Mouse (Mus musculus) neural tube, embryonic 14.5 days (tissue): Measurements from ENCODE around the gene Slc35b4. TPM values are rescaled to one million over a fixed set of nuclear protein-coding genes. Genes with fewer than 3 reads are reported as not detected.

Experiments used
- ATAC-seq: fragments of 200-750 bp; cut with Nextera tagmentation; 2 replicates; pipeline ENCODE4 v1.8.0; 2017; ENCODE audit warnings: low read depth, mild to moderate bottlenecking, moderate TSS enrichment, moderate library complexity
- H3K27ac ChIP-seq: fragments of 300-500 bp; sonication (generic); 2 replicates; pipeline ENCODE4 v1.5.1; 2014; ENCODE audit warnings: low read depth, mild to moderate bottlenecking, control low read depth, low read length, moderate library complexity, mixed read lengths
- H3K27me3 ChIP-seq: fragments of 300-500 bp; sonication (generic); 2 replicates; pipeline ENCODE4 v1.6.1; 2014; ENCODE audit warnings: low read length; ENCODE audit not compliant: control insufficient read depth, insufficient read depth
- H3K36me3 ChIP-seq: fragments of 300-500 bp; sonication (generic); 2 replicates; pipeline ENCODE4 v1.6.1; 2014; ENCODE audit warnings: low read length, mixed read lengths; ENCODE audit not compliant: control insufficient read depth, insufficient read depth
- H3K4me1 ChIP-seq: fragments of 300-500 bp; sonication (generic); 2 replicates; pipeline ENCODE4 v1.6.1; 2014; ENCODE audit warnings: low read length; ENCODE audit not compliant: control insufficient read depth, insufficient read depth
- H3K4me2 ChIP-seq: fragments of 300-500 bp; sonication (generic); 2 replicates; pipeline ENCODE4 v1.6.1; 2014; ENCODE audit warnings: mild to moderate bottlenecking, low read depth, low read length, control low read depth
- H3K4me3 ChIP-seq: fragments of 300-500 bp; sonication (generic); 2 replicates; pipeline ENCODE4 v1.5.1; 2014; ENCODE audit warnings: low read depth, low read length, control low read depth, mixed read lengths
- H3K9ac ChIP-seq: fragments of 300-500 bp; sonication (generic); replicated peaks from 2 replicates; pipeline ENCODE4 v1.6.1; 2014; ENCODE audit warnings: low read depth, mild to moderate bottlenecking, control low read depth, low read length, mixed read lengths
- H3K9me3 ChIP-seq: fragments of 300-500 bp; sonication (generic); 2 replicates; pipeline ENCODE4 v1.6.1; 2016; ENCODE audit warnings: low read length; ENCODE audit not compliant: control insufficient read depth
- WGBS: fragments of 180-500 bp; shearing (Covaris S2); extraction: QIAGEN DNeasy Blood & Tissue Kit; methylation state at CpG from one replicate; pipeline ENCODE4 v1.1.7; 2014; 5-methylcytosine and 5-hydroxymethylcytosine counted together
- polyA plus RNA-seq: library from polyadenylated mRNA; unstranded; fragments of >200 nt; fragmentation: Nextera tagmentation; extraction: Ambion mirVana; gene quantifications from 2 replicates; pipeline ENCODE4 v1.2.1, GENCODE M21; 2014

Slc35b4 gene
- polyA plus RNA-seq, 1 experiment from 2014 or later: 45.7 TPM

GRCm38 (mm10) chr6:34159998-34160815, 16.7 kb downstream of the Slc35b4 start:
- ATAC-seq: no peak
- no peaks in the 10 kb centered on the region for H3K9me3 ChIP-seq
- 90% methylated on average over 23 of the region's 23 CpGs for WGBS
- peaks cover 30% of the 10 kb centered on the region for H3K36me3 ChIP-seq
- no peak overlapping the region for H3K27ac ChIP-seq
- H3K27me3 ChIP-seq: no peaks in the 10 kb centered on the region
- H3K4me2 ChIP-seq: no peak overlapping the region
- no peaks in the 10 kb centered on the region for H3K4me1 ChIP-seq
- H3K4me3 ChIP-seq: no peak overlapping the region
- no peak overlapping the region for H3K9ac ChIP-seq

- ATAC-seq: no peak
- Histone ChIP-seq H3K36me3 (peaks cover 26% of the 10 kb centered on the region), H3K9ac (no peak overlapping the region), H3K4me3 (no peak overlapping the region), H3K27me3 (no peaks in the 10 kb centered on the region), H3K4me1 (peaks cover 12% of the 10 kb centered on the region), H3K9me3 (no peaks in the 10 kb centered on the region), H3K27ac (no peak overlapping the region), H3K4me2 (no peak overlapping the region)
- 80% methylated on average over 14 of the region's 14 CpGs for WGBS
These were observed 19.8 kb downstream of the Slc35b4 start for GRCm38 (mm10) chr6:34156841-34157748.

GRCm38 (mm10) chr6:34156057-34156456, 20.9 kb downstream of the Slc35b4 start:
- H3K9ac ChIP-seq: no peak overlapping the region
- no peaks in the 10 kb centered on the region for H3K27me3 ChIP-seq
- H3K4me2 ChIP-seq: no peak overlapping the region
- H3K36me3 ChIP-seq: peaks cover 18% of the 10 kb centered on the region
- H3K9me3 ChIP-seq: no peaks in the 10 kb centered on the region
- WGBS: 68% methylated on average over 5 of the region's 5 CpGs
- no peak overlapping the region for H3K27ac ChIP-seq
- H3K4me3 ChIP-seq: no peak overlapping the region
- H3K4me1 ChIP-seq: peaks cover 12% of the 10 kb centered on the region
- ATAC-seq: no peak

- Histone ChIP-seq H3K4me3 (no peak overlapping the region), H3K27me3 (no peaks in the 10 kb centered on the region), H3K4me1 (peaks cover 12% of the 10 kb centered on the region), H3K4me2 (no peak overlapping the region), H3K9ac (no peak overlapping the region), H3K9me3 (no peaks in the 10 kb centered on the region), H3K36me3 (peaks cover 11% of the 10 kb centered on the region), H3K27ac (no peak overlapping the region)
- 91% methylated on average over 15 of the region's 15 CpGs for WGBS
- ATAC-seq: no peak
These were observed 21.6 kb downstream of the Slc35b4 start for GRCm38 (mm10) chr6:34155137-34155804.

GRCm38 (mm10) chr6:34154202-34154601, 22.7 kb downstream of the Slc35b4 start:
- Histone ChIP-seq H3K9me3 (no peaks in the 10 kb centered on the region), H3K4me1 (peaks cover 12% of the 10 kb centered on the region), H3K9ac (no peak overlapping the region), H3K27me3 (no peaks in the 10 kb centered on the region), H3K36me3 (peaks cover 8% of the 10 kb centered on the region), H3K4me3 (no peak overlapping the region), H3K27ac (peak overlapping the region; percentile 52; the same call in 1 of the 2 replicates), H3K4me2 (no peak overlapping the region)
- WGBS: 37% methylated on average over 3 of the region's 3 CpGs
- ATAC-seq: no peak

- Histone ChIP-seq H3K36me3 (peaks cover 8% of the 10 kb centered on the region), H3K4me2 (no peak overlapping the region), H3K9ac (no peak overlapping the region), H3K4me3 (no peak overlapping the region), H3K27me3 (no peaks in the 10 kb centered on the region), H3K27ac (peak overlapping the region; percentile 52; the same call in 1 of the 2 replicates), H3K4me1 (peaks cover 12% of the 10 kb centered on the region), H3K9me3 (no peaks in the 10 kb centered on the region)
- ATAC-seq: no peak
- WGBS: 47% methylated on average over 18 of the region's 18 CpGs
These were observed 23.6 kb downstream of the Slc35b4 start for GRCm38 (mm10) chr6:34153069-34154052.

- ATAC-seq: no peak
- no peaks in the 10 kb centered on the region for H3K9me3 ChIP-seq
These were observed 27.1 kb downstream of the Slc35b4 start for GRCm38 (mm10) chr6:34149821-34150220.

GRCm38 (mm10) chr6:34149066-34149465, 27.8 kb downstream of the Slc35b4 start:
- no peak overlapping the region for H3K27ac ChIP-seq
- H3K4me1 ChIP-seq: peaks cover 8% of the 10 kb centered on the region
- no peak overlapping the region for H3K9ac ChIP-seq
- no peaks in the 10 kb centered on the region for H3K27me3 ChIP-seq
- no peaks in the 10 kb centered on the region for H3K36me3 ChIP-seq
- WGBS: 94% methylated on average over 9 of the region's 9 CpGs
- no peak for ATAC-seq
- H3K4me2 ChIP-seq: no peak overlapping the region
- H3K9me3 ChIP-seq: no peaks in the 10 kb centered on the region
- no peak overlapping the region for H3K4me3 ChIP-seq

More at GRCm38 (mm10) chr6:34149821-34150220, 27.1 kb downstream of the Slc35b4 start:
- Histone ChIP-seq H3K4me3 (no peak overlapping the region), H3K4me1 (peaks cover 12% of the 10 kb centered on the region), H3K27ac (no peak overlapping the region), H3K9ac (no peak overlapping the region), H3K4me2 (no peak overlapping the region), H3K36me3 (no peaks in the 10 kb centered on the region), H3K27me3 (no peaks in the 10 kb centered on the region)
- WGBS: 79% methylated on average over 1 of the region's 1 CpGs
